Mouse (Mus musculus): Measurements from ENCODE around the gene Six6.

The Six6 gene

DNA sequence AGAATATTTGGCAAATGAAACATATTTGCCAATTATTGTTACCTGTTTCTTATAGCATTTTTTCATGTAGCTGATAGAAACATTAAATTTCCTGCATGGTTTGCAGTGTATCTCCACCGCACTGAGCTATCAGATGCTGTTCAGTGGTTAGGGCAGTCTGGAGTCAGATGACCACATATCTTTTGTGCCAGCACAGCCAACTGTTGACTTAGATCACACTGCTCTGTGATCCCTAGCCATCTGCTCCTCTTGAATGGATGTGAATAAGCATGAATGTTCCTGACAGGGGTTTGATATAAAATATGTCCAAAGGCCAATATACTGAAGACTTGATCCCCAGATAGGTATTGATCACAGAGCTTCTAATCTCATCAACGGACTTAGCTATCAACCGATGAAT, 18.8 kb downstream of the Six6 start:
- no peak for DNase-seq

DNA sequence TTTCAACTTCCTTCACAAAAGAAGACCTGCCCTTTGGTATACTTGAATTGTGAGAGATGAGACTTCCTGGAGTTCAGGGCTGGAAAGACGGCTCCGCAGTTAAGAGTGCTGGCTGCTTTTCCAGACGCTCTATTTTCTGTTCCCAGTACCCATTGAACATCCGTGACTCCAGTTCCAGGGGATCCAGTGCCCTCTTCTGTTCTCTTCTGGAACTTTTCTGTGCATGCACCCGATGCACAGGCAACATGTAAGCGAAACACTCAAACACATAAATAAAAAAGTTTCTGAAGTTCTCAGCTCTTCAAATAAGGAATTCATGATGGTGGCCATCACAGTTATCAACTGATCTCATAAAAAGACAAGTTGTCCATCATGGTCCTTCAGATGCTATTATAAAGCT, 23.1 kb downstream of the Six6 start:
- no peak for DNase-seq

DNA sequence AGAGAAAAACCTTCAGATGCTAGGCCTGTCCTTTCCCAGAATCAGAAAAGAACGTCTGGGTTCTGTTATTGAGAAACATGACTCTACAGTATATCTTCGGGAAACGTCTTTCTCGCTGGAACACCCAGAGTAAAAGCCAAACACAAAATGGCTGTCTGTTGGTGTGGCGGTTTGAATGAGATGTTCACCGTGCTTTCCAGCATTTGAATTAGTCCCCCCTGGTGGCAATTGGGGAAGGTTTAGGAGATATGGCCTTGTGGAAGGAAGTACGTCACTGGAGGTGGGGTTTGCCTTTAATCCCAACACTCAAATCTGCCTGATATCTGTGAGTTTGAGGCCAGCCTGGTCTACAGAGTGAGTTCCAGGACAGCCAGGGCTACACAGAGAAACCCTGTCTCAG, 27.8 kb downstream of the Six6 start:
- no peak for DNase-seq

- no peak for DNase-seq
These were observed 30.9 kb downstream of the Six6 start for GRCm38 (mm10) chr12:72970620-72971019.

DNA sequence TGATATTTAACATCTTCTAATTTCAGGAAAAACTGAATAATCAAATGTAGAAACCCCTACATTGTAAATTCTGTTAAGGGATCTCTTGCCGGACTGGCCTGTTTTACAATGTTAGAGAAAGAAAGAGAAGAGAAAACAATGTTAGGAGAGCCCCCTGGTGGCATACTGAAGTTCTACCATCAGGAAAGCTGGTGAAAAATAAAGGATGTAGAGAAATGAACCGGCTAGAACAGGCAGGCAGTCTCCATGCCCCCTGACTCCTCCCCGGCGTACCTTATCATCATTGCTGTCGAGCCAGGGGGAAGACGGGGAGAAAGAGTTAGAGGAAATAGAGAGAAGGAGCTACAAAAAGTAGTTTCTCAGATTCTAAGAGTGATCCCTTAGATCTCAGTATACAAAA, 33.5 kb downstream of the Six6 start:
- DNase-seq: no peak

- no peak for DNase-seq
These were observed 36.5 kb downstream of the Six6 start for GRCm38 (mm10) chr12:72976172-72976571.

GRCm38 (mm10) chr12:72976718-72977117, 37.0 kb downstream of the Six6 start:
- peak; percentile 97 for DNase-seq

DNA sequence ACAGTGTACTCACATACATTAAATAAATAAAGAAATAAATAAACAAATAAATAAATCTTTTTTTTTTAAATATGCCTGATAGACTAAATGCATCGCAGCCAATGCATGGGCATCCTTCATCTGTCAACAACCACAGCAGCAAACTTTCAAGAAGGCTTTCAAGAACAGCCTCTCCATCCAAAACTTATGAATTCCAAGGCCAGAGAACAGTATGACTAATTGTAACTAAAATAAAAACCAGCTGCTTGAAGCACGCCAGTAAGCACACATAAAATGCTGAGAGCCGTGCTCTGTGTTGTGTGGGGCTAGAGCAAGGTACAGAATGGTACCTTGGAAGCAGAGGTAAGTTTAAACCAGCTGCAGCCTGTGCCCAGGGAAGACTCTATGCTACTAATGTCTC, 38.2 kb downstream of the Six6 start:
- DNase-seq: no peak

DNA sequence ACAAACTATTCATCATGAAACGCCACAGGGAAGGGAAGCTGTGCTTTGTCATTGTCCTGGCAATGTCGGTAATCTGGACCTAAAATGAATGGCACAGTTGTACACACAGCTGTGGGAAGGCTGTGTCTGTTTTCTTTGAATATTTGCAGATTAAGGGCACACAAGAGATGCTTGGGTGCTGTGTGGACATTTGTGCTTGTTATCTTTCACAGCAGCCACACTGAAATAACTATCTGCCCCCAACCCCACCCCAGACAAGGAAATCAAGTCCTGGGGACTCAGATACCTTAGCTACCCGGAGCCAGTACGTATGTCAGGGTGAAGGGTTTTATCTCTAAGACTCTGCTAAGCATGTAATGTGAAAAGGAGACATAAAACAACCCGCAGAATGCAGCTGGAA, 39.5 kb downstream of the Six6 start:
- DNase-seq: no peak

DNA sequence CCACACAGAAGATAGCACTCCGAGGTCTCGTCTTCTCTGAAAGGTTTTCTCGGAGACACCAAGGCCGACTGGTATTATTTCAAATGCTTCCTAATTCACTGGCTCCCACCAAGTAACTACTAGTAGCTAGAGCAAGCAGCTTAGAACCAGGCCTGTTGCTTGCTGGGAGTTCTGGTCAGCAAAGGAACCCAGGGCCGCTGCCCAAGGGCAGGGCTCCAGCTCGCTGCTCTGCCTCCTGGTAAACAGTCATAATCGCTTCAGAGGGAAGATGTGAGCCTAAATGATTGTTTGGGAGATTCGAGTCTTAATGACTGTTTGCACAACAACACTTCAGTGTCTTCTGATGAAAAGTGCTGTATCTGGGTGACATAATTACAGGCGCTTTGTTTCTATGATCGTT, 42.9 kb downstream of the Six6 start:
- DNase-seq: no peak

DNA sequence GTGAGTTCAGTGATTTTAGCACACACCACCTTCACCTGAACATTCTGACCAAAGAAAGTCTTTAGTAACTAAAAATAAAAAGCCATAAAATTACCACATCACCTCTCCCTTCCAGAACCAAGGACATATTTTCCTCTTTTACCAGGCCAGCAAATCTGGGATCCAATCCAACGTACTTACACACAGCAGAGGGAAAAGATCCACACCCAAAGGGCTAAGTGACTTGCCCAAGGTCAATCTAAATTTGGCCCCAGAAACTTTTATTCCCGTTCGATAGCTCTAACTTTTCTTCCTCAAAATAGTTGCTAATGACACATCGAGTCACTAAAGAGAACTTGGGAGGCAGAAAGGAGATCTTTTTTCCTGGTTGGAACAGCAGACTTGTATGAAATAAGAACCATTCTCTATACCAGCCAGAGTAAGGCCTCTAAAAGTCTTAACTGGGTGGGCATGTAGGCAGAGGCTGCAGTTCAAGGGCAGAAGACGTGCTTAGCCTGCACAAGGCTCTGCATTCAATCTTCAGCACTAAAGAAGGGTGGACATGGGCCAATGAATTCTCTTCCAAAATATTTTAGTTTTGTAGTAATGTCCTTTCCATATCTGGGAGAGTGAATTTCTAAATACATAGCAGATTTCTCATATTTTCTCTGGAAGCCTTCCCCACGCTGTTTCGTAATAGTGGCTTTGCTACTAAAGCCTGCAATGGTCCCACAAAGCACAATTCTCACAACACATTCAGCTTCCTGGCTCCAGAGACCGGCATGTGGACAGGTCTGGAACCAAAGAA, 43.6 kb downstream of the Six6 start:
- DNase-seq: peak; percentile 96
